Mouse (Mus musculus) gastrocnemius, postnatal 10 days (tissue): ENCODE measurements at regions not wholly inside any gene's neighbourhood (a gene's known extent, or its start where the extent isn't known, plus 50 kb on each side); places are given as distances from the start of the nearest gene placed in this dataset.

Experiments
- DNase-seq: peaks from one replicate; pipeline ENCODE4 v3.0.0; 2021; ENCODE audit warnings: mixed read lengths

DNA sequence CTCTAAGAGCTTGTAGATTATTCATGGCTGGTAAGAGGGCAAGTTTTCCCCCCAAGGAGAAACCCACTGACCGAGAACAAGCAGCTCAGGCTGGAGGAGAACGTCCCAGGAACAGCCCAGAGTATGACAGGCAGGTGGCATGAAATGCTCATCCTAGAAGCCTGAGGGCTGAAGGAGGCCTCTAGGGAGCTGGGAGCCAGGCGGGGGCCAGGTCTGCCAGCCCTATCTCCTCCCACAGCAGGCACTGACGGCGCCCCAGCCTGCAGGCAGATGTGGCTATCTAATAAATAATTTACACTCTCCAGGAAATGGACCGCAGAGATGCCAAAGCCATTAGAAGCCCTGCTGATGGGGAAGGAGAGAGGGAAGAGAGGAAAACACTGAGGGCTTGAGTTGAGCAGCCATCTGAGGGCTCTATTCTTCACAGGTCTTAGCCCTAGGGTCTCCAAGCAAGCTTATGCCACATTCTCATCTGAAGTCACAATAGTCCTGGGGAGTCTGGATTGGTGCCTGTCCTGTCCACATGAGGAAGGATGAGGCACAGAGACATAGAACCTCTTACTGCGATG lies 176.1 kb downstream of the Mycn start:
- no peak for DNase-seq

DNA sequence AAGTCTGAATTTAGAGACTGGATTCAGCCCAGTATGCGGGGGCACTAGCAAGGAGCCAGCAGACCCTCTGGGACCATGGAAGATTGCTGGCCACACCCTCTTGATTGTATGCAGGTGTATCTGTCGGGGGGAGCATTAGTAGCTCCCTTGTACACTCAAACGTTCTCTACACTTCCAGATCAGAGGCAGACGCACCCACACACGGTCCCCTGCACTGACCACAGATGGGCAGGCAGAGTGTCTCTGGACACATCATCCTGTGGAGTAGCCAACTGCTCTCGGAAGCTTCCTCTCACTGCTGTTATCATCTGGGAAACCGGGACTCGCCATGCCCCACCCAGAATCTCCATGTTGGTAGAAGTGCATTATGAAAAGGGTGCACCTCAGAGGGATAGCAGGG lies 176.7 kb downstream of the Mycn start:
- DNase-seq = no peak

DNA sequence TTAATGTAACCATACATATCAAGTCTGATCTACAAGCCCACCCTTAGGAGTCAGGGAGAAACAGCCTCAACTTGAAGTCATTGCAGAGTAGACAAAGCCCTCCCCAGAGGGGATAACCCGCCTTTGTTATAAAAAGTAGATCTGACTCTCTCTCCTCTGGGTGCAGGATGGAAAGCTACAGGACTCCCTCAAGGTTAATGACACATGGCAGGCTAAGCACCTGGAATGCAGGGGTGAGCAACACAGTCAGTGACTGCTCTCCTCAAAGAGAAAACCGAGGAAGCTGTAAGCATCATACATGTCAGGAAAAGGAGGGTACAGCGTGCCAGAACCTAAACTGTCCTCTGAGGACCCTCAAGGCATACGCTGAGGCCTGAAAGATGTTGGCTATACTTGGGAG lies 177.1 kb downstream of the Mycn start:
- DNase-seq = no peak

DNA sequence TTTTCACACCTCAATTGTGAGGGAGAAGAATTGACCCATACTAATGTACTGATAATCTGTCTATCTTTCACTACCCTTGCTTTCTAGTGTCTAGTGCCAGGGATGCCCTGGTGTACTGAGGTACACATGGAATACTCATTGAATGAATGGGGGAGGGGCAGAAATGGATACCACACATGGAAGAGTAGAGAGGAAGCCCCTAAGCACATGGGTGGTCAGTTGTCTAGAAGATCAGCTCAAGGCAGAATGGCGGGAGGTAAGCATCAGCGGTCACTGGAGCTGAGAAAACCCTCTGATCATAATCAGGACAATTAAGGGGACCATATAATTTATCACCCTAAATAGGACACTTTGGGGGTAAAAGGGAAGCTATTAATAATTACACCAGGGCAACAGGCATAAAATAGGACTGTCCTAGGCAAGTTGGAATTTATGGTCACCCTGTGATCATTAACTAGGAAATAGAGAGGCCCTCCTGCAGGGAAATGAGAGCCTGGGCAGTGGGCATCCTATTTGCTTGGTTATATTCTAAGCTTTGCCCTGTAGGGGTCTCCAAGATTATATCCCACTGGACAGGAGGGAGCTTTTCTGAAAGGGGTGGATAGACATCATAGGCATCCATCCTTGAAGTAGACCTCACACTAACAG lies 185.3 kb downstream of the Mycn start:
- DNase-seq = no peak

DNA sequence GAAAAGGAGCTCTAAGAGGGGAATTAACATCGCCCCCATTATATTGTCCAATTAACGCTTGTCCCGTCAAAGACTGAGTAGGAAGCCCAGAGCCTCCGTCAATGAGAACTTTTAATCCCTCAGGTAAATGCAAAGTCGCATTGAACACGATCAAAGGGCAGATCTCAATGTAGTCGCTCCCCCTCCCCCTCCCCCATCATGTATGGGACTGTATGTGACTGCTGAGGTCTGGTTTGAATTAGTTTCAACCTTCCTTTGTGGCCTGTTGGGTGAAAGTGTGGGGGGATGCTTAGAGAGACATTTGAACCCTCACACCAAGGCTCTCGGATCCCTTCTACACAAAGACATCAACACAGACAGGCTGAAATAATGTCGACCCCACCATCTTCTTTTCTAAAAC lies 187.9 kb downstream of the Mycn start:
- no peak for DNase-seq

DNA sequence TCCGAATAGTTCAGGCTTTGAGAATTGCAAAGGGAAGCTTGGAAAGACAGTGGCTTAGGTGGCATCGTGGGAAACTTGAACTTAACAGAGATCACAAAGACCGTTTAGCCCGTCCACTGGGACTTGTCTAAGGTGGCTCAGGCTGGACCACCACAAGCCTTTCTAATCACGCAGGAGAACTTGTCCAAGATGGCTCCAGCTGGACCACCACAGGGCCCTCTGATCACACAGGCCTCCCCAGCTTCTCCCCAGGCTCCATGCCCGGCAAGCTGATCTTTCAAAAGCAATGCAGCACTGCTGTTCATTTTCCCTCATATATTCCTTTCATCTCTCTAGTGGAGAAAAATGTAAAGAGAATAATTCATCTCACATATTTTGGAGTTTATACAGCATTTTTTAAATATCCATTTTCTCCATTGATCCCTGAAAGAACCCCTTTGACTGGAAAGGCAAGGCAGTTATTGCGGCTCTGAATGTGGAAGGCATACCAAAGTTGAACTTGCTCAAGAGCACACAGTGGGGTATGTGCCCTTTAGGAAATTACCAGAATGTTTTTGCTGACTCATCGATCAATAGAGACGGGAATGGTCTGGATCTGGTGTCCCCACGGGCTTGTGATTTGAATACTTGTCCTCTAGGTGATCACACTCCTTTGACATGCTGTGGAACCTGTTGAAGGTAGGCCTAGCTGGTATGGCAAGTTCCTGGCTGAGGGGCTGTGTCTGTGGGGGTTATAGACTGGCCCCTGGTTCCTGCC lies 189.9 kb downstream of the Mycn start:
- DNase-seq = no peak

DNA sequence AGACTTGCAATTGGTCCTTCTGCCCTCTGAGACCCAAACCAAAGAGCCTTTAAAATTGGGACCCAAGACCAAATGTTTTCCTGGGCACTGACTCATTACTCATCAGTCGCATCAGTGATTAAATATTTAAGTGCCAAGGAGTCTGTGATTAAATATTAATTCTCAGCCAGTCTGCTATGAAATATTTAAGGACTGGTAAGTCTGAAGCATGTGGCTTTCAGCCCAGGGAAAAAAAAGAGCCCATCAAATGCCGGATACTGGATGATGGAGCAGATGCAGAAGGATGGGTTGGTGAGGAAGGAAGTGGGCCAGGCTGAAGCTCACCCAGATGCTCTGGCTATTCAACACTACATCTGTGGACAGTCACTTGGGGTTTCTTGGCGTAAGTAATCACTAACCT lies 192.0 kb downstream of the Mycn start:
- DNase-seq = no peak

DNA sequence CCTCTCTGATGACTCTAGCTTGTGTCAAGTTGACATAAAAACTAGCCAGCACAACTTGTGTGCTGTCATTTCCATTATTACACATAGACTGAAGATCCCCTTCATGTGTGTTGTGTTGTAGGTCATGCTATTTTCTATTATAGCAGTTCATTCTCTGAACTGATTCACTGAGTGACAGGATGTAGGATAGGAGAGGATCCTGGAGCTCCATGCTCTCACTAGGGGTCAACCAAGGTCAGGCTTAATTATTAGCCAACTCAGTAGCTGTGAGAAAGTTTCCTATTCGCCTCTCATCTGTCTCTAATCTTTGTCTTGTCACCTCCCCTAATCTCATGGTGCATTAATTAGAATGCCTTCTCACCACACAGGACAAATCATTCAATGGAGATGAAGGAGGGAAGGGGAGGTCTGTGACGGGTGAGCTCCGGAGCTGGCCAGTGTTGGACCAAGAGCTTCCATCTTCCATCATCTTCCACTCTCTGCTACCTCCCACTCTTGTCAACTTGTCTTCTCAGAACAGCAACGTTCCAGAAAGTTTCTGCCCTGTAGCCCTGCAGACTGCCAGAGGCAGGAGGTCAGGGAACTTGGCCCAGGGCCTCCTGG lies 194.8 kb downstream of the Mycn start:
- no peak for DNase-seq

DNA sequence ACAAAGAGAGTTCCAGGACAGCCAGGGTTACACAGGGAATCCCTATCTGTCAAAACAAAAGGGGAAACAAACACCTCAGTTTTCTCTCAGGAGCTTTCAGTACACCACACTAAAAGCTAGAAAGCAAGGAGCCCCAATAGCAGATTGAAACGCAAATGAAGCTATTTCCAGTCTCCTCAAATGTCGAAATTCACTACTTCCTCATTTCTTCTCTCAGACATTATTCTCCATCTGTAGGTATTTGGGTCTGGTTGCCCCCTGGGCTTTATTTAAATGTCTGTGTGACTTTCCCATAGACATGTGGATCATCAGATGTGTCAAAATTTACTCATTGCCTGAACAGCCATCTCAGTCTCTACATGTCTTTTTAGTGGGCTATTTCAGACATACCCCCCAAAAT lies 197.2 kb downstream of the Mycn start:
- no peak for DNase-seq

DNA sequence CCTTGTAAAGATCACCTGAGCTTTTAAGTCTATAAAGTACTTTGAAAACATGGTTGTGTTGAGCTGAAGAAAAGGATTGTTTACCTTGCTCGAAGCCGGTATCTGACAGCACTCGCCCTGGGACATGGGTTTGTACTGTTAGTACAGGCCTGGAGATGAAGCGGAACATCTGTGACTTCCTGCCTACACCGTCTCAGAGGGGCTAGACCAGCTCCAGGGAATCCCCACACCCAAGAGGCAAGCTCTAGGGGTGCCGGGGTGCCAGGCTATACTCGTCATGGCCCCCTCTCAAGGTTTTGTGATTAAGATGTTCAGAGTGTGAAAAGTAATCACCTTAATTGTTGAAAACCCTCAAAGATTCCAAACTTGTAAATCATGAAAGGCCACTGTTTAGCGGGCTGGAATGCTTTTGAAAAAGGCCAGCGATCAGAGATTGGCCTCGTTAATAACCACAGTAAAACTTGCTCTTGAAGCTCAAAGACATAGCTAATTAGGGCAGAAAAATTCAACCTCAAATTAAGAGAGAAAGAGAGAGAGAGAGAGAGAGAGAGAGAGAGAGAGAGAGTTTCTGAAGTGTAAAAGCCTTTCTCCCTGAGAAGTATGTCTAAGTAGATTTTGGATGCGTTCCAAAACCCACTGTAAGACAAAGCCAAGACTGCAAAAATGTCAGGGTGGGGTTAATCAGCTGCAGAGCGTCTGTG lies 202.9 kb downstream of the Mycn start:
- no peak for DNase-seq

DNA sequence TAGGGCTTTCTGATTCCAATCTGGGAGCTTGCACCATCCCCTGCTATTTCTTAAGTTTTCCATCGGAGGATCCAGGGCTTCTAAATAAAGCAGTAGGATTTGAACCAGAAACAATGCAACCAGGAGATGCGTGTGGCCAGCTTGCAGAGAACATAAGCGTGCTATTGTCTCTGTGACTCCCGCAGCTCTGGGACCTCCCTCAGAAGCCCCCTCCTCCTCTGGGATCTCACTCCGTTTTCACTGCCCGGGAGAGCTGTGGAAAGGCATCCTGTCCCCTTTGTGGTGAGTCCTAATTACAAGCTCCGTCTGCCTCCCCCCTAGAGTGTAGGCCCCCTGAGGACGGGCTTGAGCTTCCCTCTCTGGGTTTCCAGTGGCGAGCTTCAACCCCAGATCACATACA lies 215.9 kb downstream of the Mycn start:
- DNase-seq = no peak

DNA sequence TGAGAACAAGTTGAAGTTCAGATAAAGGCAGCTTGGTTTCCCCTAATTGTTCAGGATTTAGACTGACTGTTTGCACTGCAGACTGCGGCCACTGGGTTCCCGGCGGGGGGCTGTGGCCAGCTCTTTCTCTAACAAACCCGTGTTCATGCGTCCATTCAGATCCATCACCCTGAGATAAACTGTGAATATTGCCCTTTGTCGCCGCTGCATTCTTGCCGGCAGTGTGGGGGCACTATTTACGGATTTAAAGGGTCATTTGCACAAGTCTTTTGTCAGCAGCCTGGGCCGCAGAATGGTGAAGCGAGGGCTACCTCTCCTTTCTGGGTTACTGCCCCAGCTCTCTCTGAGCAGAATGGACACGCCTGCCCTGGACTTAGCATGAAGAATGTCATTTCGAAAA lies 216.6 kb downstream of the Mycn start:
- no peak for DNase-seq

DNA sequence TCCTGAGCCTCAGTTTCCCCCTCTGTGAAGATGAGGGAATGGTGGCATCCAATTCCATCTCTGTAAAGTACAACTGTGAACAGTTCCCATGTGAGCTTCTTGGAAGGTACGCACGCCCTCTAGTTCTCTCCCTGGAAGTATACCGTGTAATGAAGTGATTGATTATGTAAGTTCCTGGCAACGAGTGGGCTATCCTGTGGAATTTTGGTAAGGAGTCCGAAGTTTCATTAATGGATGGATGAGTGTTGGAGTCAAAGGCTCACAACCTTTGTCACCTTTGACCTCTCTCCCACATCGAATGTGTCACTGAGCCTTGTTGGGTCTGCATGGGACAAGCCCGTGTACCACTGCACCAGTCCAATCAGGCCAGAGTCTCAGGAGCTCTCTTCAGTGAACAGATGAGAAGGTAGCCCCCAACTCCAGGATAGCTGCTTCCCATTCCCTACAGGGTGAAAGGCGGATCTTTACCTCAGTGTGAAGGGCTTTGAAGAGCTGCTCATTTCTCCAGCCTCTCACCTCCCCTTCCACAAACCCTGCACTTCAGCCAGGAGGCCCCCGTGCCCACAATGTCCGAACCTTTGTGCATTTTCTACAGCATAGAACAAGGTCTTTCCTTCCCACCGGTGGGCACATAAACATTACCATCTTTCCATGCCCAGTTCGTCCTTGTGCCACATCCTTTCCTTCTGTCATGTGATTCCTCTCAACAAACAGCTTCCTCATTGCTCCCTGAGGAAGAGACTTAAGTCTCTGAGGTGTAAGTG lies 217.8 kb downstream of the Mycn start:
- DNase-seq = no peak

DNA sequence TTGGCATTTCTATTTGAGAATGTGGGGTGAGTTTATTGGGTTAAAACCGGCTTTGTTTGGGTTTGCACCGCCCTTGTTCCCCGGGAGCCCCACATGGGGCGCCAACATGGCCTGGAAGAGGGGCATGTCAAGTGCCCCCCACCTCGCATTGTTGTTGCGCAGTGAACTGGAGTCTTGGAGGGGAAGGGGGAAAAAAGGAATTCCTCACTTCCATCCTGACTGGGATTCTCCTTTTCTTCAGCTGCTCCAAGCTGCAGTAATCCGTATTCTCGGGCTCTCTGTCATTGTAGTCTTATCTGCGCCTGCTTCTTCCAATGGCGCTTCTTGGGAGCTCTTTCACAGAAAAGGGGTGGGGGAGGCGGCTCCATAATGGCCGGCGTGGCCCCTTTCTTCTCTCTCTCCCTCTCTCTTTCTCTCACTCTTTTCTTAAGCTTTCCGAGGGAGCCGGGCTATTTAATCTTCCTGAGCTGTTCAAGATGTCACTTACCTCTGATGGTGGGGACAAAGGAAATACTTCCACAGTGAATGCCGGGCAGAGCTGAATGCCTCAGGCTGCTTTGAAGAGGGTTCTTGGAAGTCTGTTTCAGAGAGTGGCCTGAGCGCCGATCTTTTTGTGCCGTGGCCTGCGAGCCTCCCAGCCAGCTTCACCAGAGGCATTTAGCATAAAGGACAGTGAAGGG lies 218.6 kb downstream of the Mycn start:
- DNase-seq = no peak

DNA sequence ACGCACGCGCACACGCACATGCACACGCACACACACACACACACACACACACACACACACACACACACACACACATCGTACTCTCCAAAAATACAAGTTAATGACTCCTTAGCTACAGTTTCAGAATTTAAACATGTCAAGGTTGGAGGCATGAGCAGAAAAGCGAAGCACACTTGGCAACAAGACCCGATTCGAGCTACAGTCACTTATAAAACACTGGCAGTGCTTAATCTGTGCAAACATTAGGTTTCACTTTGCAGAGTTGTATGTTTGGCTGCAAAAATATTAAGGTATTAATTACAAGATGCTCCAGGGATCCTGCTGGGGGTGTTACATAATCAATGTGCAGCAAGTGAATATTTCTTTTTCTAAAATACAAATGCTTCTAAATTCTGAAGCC lies 225.0 kb downstream of the Mycn start:
- DNase-seq = no peak

DNA sequence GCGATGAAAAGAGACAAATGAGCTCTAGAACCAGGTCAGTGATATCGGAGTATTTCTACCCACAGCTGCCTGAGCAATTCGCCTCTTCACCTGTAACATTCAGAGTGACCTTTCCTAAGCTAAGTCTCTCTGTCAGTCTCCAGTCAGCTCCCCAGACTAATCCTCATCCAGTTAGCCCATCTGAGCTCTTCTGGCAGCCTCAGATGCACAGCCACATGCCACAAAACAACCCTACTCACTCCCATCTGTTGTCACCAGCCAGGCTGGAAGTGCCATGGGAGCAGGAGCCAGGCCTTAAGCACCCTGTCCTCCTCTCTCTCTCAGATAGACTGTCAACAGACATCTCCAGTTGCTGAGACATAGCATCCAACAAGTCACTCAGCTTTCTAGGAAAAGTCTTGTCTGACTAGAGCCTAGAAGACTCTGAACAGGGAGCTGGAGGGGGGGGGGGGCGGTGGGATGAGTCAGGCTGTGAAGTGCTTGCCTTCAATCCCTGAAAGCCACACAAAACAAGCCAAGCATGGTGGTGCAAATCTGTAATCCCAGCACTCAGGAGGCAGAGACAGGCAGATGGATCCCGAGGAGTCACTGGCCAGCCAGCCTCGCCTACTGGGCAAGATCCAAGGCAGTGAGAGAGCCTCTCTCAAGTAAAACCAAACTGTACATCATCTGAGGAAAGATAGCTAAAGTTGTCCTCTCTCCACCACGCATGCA lies 225.6 kb downstream of the Mycn start:
- no peak for DNase-seq

DNA sequence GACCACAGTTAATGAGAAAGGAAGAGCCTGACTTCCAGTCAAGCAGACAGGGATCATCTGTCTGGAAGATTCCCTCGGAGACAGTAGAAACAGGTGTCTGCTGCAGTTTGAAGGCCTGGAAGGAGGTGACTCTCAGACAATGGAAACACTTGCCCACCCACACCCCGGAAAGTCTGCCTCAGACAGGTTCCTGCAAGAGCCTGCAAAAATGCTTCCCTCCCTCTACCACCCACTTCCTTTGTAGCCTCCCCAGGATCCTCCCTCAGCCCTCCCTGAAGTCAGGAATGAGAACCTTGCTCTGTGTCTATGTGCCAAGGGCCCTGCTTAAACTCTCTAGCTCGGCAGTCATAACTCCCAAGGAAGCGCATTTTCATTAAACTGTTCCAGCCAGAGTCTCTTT lies 226.2 kb downstream of the Mycn start:
- DNase-seq = no peak

DNA sequence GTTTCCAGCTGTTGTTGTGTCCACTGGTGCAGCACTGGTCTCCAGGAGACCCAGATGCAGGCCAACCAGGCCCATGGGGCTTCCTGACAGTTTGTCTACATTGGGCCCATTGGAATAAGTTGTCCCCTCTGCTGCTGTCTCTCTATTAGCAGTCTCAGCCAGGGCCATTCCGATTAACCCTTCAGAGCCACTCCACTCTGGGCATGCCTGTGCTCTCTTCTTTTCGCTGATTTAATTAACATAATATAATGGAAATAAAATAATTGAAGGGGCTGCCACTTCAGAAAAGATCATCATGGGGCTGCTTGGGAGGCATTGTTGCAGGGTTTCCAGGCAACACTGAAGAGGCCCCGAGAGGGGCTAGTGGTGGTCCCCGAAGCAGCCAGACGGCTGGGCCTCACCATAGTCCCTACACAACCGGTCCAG lies 231.5 kb downstream of the Mycn start:
- no peak for DNase-seq

DNA sequence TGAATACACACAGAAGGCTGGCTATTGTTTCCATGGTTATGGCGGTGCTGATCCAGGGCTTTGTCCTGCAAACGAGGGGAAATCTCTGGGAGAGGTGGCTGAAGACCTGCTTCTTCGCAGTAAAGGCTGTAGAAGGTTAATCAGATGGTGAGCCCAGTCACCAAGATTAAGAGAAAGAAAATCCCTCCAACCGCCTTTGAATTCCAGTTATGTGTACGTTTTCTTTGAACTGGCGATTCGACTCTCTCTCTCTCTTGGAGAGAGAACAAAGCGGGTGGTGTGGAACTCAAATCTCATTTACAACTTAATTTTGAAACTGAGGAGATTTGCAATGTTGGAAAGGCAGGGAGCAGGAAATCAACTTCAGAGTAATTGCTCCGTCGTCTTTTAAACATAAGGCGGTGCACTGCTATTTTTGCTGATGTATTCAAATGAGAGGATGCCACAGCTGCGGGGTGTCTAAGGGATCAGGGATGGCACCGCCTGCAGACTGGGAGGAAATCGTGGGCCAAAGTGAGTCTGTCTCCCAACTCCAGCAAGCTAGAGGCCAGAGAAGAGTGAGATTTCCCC lies 232.7 kb downstream of the Mycn start:
- no peak for DNase-seq

DNA sequence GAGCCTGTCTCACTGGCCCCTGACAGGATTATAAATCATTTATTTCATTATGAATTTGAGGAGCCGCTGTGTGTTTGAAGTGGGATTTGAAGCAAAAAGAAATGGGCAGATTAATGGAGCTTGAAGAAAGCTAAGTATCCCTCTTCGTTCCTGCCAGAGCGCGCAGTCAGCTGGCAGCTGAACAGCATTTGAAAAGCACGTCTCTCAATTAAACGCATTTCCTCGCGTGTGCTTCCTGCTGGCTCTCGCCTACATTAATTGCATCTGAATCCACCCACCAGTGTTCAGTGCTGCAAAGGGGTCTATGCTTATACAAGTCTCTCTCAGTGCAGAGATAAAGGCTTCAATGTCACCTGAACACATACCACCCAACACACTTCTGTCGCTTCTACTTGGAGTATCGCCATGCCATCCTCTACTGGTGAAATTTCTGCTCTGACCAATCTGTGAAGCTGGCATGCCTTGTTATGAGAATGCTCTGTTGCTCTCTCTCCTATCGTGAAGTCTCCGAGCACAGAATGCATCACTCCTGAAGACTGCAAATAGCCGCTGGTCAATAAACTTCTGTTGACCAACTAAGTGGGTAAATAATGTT lies 235.3 kb downstream of the Mycn start:
- DNase-seq = no peak
